In genomic region chr5:148590603-148591447, GRCm38 (mm10) we compare ENCODE assay signal across 23 mouse cellular contexts. TPM values are rescaled to one million over a fixed set of nuclear protein-coding genes. Genes with fewer than 3 reads are reported as not detected.
DNase-seq lines count a peak whose midpoint lies in the region; ATAC-seq and TF ChIP-seq lines count a peak whose summit lies in the region.
"Had no signal": no experiment of that assay in that cellular context is flagged by ENCODE, and none has a peak within 500 bp of the region (broad histone marks: within the 10 kb centered on the region; RNA-seq: fewer than 3 reads in every experiment).

No protein-coding gene starts in this region.

- 57% methylated on average over 20 of the region's 20 CpGs for WGBS in forebrain, embryonic 10.5 days
- 66% methylated on average over 20 of the region's 20 CpGs for WGBS in forebrain, embryonic 15.5 days
- whole genome bisulfite sequencing in midbrain, embryonic 11.5 days = 62% methylated on average over 20 of the region's 20 CpGs
- 73% methylated on average over 19 of the region's 20 CpGs for WGBS in midbrain, embryonic 14.5 days
- WGBS in embryonic facial prominence, embryonic 12.5 days = 40% methylated on average over 19 of the region's 20 CpGs
- WGBS in limb, embryonic 14.5 days = 47% methylated on average over 19 of the region's 20 CpGs

- H3K9ac ChIP-seq in forebrain, embryonic 15.5 days (replicated peaks) = no peak overlapping the region
- no peak overlapping the region for H3K9ac ChIP-seq in midbrain, embryonic 11.5 days (ENCODE audit: low read length)
- H3K9ac ChIP-seq in midbrain, embryonic 14.5 days (replicated peaks; ENCODE audit: low read length) = no peak overlapping the region
- H3K9ac ChIP-seq in embryonic facial prominence, embryonic 12.5 days = no peak overlapping the region
- H3K9ac ChIP-seq in limb, embryonic 14.5 days (ENCODE audit: low read depth, low read length, severe bottlenecking) = no peak overlapping the region
- H3K9ac ChIP-seq: forebrain, postnatal 0 days; heart, embryonic 15.5 days; hindbrain, embryonic 12.5 days; liver, embryonic 12.5 days; neural tube, embryonic 13.5 days had no signal

- DNase-seq in forebrain, embryonic 10.5 days (ENCODE audit: extremely low spot score, low spot score) = no peak
- DNase-seq in midbrain, embryonic 11.5 days (ENCODE audit: low spot score, missing footprints) = peak; percentile 83
- no peak for DNase-seq in midbrain, embryonic 14.5 days
- DNase-seq in limb, embryonic 14.5 days (ENCODE audit: low spot score) = no peak
- no peak for DNase-seq in c-Kit-positive CD71-positive TER-119-positive erythroid progenitor cells, embryonic 14.5 days (ENCODE audit: low spot score)
- DNase-seq: adrenal gland, postnatal 36 days; cerebellum, adult 8-10 months; forebrain, postnatal 0 days; gastrocnemius, postnatal 10 days; heart, adult 2 months; kidney, adult 11 months; kidney, postnatal 36 days; lung, postnatal 10 days; right cerebral cortex, postnatal 25 days; thymus, postnatal 14 days had no signal

- peaks cover 56% of the 10 kb centered on the region for H3K4me1 ChIP-seq in forebrain, embryonic 10.5 days
- H3K4me1 ChIP-seq in forebrain, embryonic 15.5 days = no peaks in the 10 kb centered on the region
- H3K4me1 ChIP-seq in midbrain, embryonic 11.5 days (ENCODE audit: control insufficient read depth, insufficient read depth, low read length) = peaks cover 13% of the 10 kb centered on the region
- H3K4me1 ChIP-seq in midbrain, embryonic 14.5 days (ENCODE audit: control insufficient read depth, insufficient read depth, low read length) = peaks cover 19% of the 10 kb centered on the region
- H3K4me1 ChIP-seq in embryonic facial prominence, embryonic 12.5 days = peaks cover 16% of the 10 kb centered on the region
- H3K4me1 ChIP-seq in limb, embryonic 14.5 days (ENCODE audit: control insufficient read depth, insufficient read depth, low read length) = peaks cover 3% of the 10 kb centered on the region; the same call in 1 of the 2 replicates
- H3K4me1 ChIP-seq: heart, embryonic 15.5 days; liver, embryonic 12.5 days had no signal

- ATAC-seq in forebrain, embryonic 15.5 days (replicated peaks) = no peak
- no peak for ATAC-seq in midbrain, embryonic 11.5 days (ENCODE audit: low FRiP score)
- no peak for ATAC-seq in midbrain, embryonic 14.5 days (ENCODE audit: low FRiP score, low TSS enrichment)
- 0 out of 2 replicates have a peak, but pooled peaks have one; percentile 36 for ATAC-seq in embryonic facial prominence, embryonic 12.5 days (ENCODE audit: insufficient number of reproducible peaks, insufficient read depth, low FRiP score, low TSS enrichment)
- peak; percentile 67; the same call in 1 of the 2 replicates for ATAC-seq in limb, embryonic 14.5 days (ENCODE audit: low FRiP score, low read depth)
- ATAC-seq in activated CD4-positive, CD25-positive, alpha-beta regulatory T cell, adult 4 months = no peak
- ATAC-seq: CD4-positive, CD25-positive, alpha-beta regulatory T cell, adult 4 months; forebrain, postnatal 0 days; liver, embryonic 12.5 days had no signal

- H3K9me3 ChIP-seq in forebrain, embryonic 10.5 days = no peaks in the 10 kb centered on the region
- H3K9me3 ChIP-seq in forebrain, embryonic 15.5 days = no peaks in the 10 kb centered on the region
- no peaks in the 10 kb centered on the region for H3K9me3 ChIP-seq in midbrain, embryonic 11.5 days (ENCODE audit: control insufficient read depth, low read length)
- H3K9me3 ChIP-seq in midbrain, embryonic 14.5 days (ENCODE audit: control insufficient read depth, low read length) = no peaks in the 10 kb centered on the region
- no peaks in the 10 kb centered on the region for H3K9me3 ChIP-seq in embryonic facial prominence, embryonic 12.5 days
- no peaks in the 10 kb centered on the region for H3K9me3 ChIP-seq in limb, embryonic 14.5 days (ENCODE audit: control insufficient read depth, low read length)
- H3K9me3 ChIP-seq: heart, embryonic 15.5 days; hindbrain, embryonic 12.5 days; liver, embryonic 12.5 days; neural tube, embryonic 13.5 days had no signal

- no peak overlapping the region for H3K4me3 ChIP-seq in forebrain, embryonic 10.5 days
- no peak overlapping the region for H3K4me3 ChIP-seq in forebrain, embryonic 15.5 days
- H3K4me3 ChIP-seq in midbrain, embryonic 11.5 days (ENCODE audit: low read depth, low read length) = no peak overlapping the region
- H3K4me3 ChIP-seq in midbrain, embryonic 14.5 days (replicated peaks; ENCODE audit: low read depth, low read length) = no peak overlapping the region
- no peak overlapping the region for H3K4me3 ChIP-seq in embryonic facial prominence, embryonic 12.5 days
- no peak overlapping the region for H3K4me3 ChIP-seq in limb, embryonic 14.5 days (replicated peaks; ENCODE audit: low read length)
- H3K4me3 ChIP-seq: heart, adult 2 months; heart, embryonic 15.5 days; hindbrain, embryonic 12.5 days; liver, embryonic 12.5 days; neural tube, embryonic 13.5 days had no signal

- H3K36me3 ChIP-seq in forebrain, embryonic 10.5 days (replicated peaks) = no peaks in the 10 kb centered on the region
- H3K36me3 ChIP-seq in forebrain, embryonic 15.5 days = no peaks in the 10 kb centered on the region
- H3K36me3 ChIP-seq in midbrain, embryonic 11.5 days (ENCODE audit: control insufficient read depth, insufficient read depth, low read length) = no peaks in the 10 kb centered on the region
- H3K36me3 ChIP-seq in midbrain, embryonic 14.5 days (ENCODE audit: control insufficient read depth, insufficient read depth, low read length) = no peaks in the 10 kb centered on the region
- H3K36me3 ChIP-seq in embryonic facial prominence, embryonic 12.5 days = no peaks in the 10 kb centered on the region
- H3K36me3 ChIP-seq in limb, embryonic 14.5 days (ENCODE audit: control insufficient read depth, insufficient read depth, low read length) = no peaks in the 10 kb centered on the region
- H3K36me3 ChIP-seq: heart, embryonic 15.5 days; hindbrain, embryonic 12.5 days; liver, embryonic 12.5 days; neural tube, embryonic 13.5 days had no signal

- H3K27me3 ChIP-seq in forebrain, embryonic 10.5 days (ENCODE audit: poor library complexity, severe bottlenecking) = no peaks in the 10 kb centered on the region
- H3K27me3 ChIP-seq in forebrain, embryonic 15.5 days = no peaks in the 10 kb centered on the region
- H3K27me3 ChIP-seq in midbrain, embryonic 11.5 days (ENCODE audit: control insufficient read depth, insufficient read depth, low read length) = no peaks in the 10 kb centered on the region
- no peaks in the 10 kb centered on the region for H3K27me3 ChIP-seq in midbrain, embryonic 14.5 days (ENCODE audit: control insufficient read depth, insufficient read depth, low read length)
- no peaks in the 10 kb centered on the region for H3K27me3 ChIP-seq in embryonic facial prominence, embryonic 12.5 days
- no peaks in the 10 kb centered on the region for H3K27me3 ChIP-seq in limb, embryonic 14.5 days (ENCODE audit: control insufficient read depth, insufficient read depth, low read length)
- H3K27me3 ChIP-seq: heart, embryonic 15.5 days; hindbrain, embryonic 12.5 days; neural tube, embryonic 13.5 days had no signal

- no peak for TF ChIP-seq POLR2A in limb, embryonic 14.5 days (IDR thresholded peaks at IDR 0.05; ENCODE audit: borderline replicate concordance, extremely low read depth, insufficient read depth, insufficient read length)

- H3K27ac ChIP-seq in forebrain, embryonic 10.5 days = peak overlapping the region; percentile 58
- H3K27ac ChIP-seq in forebrain, embryonic 15.5 days (replicated peaks) = no peak overlapping the region
- no peak overlapping the region for H3K27ac ChIP-seq in midbrain, embryonic 11.5 days (ENCODE audit: low read depth, low read length)
- no peak overlapping the region for H3K27ac ChIP-seq in midbrain, embryonic 14.5 days (replicated peaks; ENCODE audit: low read depth, low read length)
- H3K27ac ChIP-seq in embryonic facial prominence, embryonic 12.5 days = no peak overlapping the region; the same call in 1 of the 2 replicates
- no peak overlapping the region for H3K27ac ChIP-seq in limb, embryonic 14.5 days (replicated peaks; ENCODE audit: low read depth, low read length)
- H3K27ac ChIP-seq: heart, adult 2 months; heart, embryonic 15.5 days; hindbrain, embryonic 12.5 days; liver, embryonic 12.5 days; neural tube, embryonic 13.5 days had no signal

- H3K4me2 ChIP-seq in forebrain, embryonic 15.5 days (replicated peaks) = no peak overlapping the region
- H3K4me2 ChIP-seq in midbrain, embryonic 11.5 days = no peak overlapping the region
- no peak overlapping the region for H3K4me2 ChIP-seq in midbrain, embryonic 14.5 days (ENCODE audit: low read length)
- H3K4me2 ChIP-seq in embryonic facial prominence, embryonic 12.5 days (replicated peaks) = peak overlapping the region; percentile 22; the same call in 1 of the 2 replicates
- no peak overlapping the region for H3K4me2 ChIP-seq in limb, embryonic 14.5 days (replicated peaks; ENCODE audit: low read depth, low read length, severe bottlenecking)
- H3K4me2 ChIP-seq: heart, embryonic 15.5 days; hindbrain, embryonic 12.5 days; liver, embryonic 12.5 days; neural tube, embryonic 13.5 days had no signal

RNA-seq across cellular contexts. Expression of gene Ubl3, which starts 38.2 kb away (rescaled TPM):
- polyA plus RNA-seq in forebrain, embryonic 10.5 days (2016; fragmentation: Nextera tagmentation; extraction: Ambion mirVana) = 43.8 and 44.3 TPM in 2 replicates
- polyA plus RNA-seq in forebrain, embryonic 15.5 days (2015; fragmentation: Nextera tagmentation; extraction: Ambion mirVana) = 87.8 and 91.1 TPM in 2 replicates
- polyA plus RNA-seq in midbrain, embryonic 11.5 days (2014; fragmentation: Nextera tagmentation; extraction: Ambion mirVana) = 64.5 and 66.9 TPM in 2 replicates
- polyA plus RNA-seq in midbrain, embryonic 14.5 days (2014; fragmentation: Nextera tagmentation; extraction: Ambion mirVana) = 75.7 and 87.9 TPM in 2 replicates
- polyA plus RNA-seq in embryonic facial prominence, embryonic 12.5 days (2016; fragmentation: Nextera tagmentation; extraction: Ambion mirVana) = 79.3 and 85.3 TPM in 2 replicates
- 30.3 and 33.4 TPM in 2 replicates for polyA plus RNA-seq in limb, embryonic 14.5 days (2012; rRNA removed)
- polyA plus RNA-seq in limb, embryonic 14.5 days (2014; fragmentation: Nextera tagmentation; extraction: Ambion mirVana) = 73.6 and 84.6 TPM in 2 replicates
- polyA plus RNA-seq in activated CD4-positive, CD25-positive, alpha-beta regulatory T cell, adult 4 months (2017; shearing (Covaris generic)) = 100 to 1,000 TPM in 1 of 2 experiments, 10 to 100 TPM in 1; 86.3 to 124 TPM

Comparison
In these comparisons a context has a peak if more than half of its experiments do, and no peak if none do; other contexts are left out.
1. ATAC-seq: peak in embryonic facial prominence, embryonic 12.5 days (single experiment) and limb, embryonic 14.5 days (single experiment); none in forebrain, embryonic 15.5 days (single experiment), midbrain, embryonic 11.5 days (single experiment), midbrain, embryonic 14.5 days (single experiment) and activated CD4-positive, CD25-positive, alpha-beta regulatory T cell, adult 4 months (single experiment).